Mouse (Mus musculus): ENCODE results near the gene Dusp22.

GRCm38 (mm10) chr13:30619684-30620083 lies 40.1 kb upstream of the Dusp22 start:
- TF ChIP-seq POLR2A (IDR thresholded peaks at IDR 0.05; ENCODE audit: low read depth, low read length), result no peak
- TF ChIP-seq CTCF (IDR thresholded peaks at IDR 0.05; ENCODE audit: extremely low read depth, insufficient read depth, insufficient read length, insufficient replicate concordance), result no peak

Measured in spleen, adult 2 months (tissue).